26 mouse cellular contexts compared by ENCODE assay signal in the genomic region with DNA sequence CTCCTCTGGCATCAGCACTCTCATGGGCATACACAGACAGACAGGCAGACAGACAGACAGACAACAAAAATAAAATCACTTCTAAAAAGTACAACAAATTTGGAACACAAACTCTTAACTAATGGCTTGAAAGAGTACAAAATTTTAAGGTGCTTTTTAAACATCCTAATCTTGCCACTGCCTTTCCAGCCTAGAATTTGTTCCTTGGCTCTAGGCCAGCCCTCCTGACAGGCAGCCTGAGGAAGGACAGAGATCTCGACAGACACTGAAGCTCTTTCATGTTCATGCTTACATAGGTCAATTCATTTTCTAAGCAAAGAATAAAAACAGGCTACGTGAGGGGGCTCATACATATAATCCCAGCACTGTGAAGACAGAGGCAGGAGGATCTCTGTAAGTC. TPM values are rescaled to one million over a fixed set of nuclear protein-coding genes. Genes with fewer than 3 reads are reported as not detected.
DNase-seq lines count a peak whose midpoint lies in the region; TF ChIP-seq lines count a peak whose summit lies in the region.
"Had no signal": no experiment of that assay in that cellular context is flagged by ENCODE, and none has a peak within 500 bp of the region (broad histone marks: within the 10 kb centered on the region; RNA-seq: fewer than 3 reads in every experiment).

No protein-coding gene starts in this region.

- WGBS in heart, embryonic 10.5 days, result 64% methylated on average over 2 of the region's 2 CpGs

- H3K4me3 ChIP-seq in heart, embryonic 10.5 days, result no peak overlapping the region
- H3K4me3 ChIP-seq in bone marrow macrophage, adult 2 months (ENCODE audit: insufficient read depth, low read length), result no peak overlapping the region
- H3K4me3 ChIP-seq: embryonic facial prominence, embryonic 12.5 days; forebrain, embryonic 12.5 days; gastrocnemius, adult 2 months; heart, embryonic 12.5 days; hindbrain, embryonic 10.5 days had no signal

- no peaks in the 10 kb centered on the region for H3K27me3 ChIP-seq in heart, embryonic 10.5 days (ENCODE audit: insufficient read depth, poor library complexity, severe bottlenecking)
- H3K27me3 ChIP-seq: embryonic facial prominence, embryonic 12.5 days; forebrain, embryonic 12.5 days; heart, embryonic 12.5 days; Patski had no signal

- DNase-seq in adrenal gland, adult 2 months, result peak; percentile 33
- DNase-seq in adrenal gland, adult 8-10 months, result no peak
- peak; percentile 24 for DNase-seq in heart, embryonic 10.5 days (ENCODE audit: low spot score)
- no peak for DNase-seq in heart, adult 8-10 months (ENCODE audit: low spot score)
- peak; percentile 46 for DNase-seq in adrenal gland, postnatal 10 days
- no peak for DNase-seq in urinary bladder, postnatal 25 days (ENCODE audit: low spot score)
- DNase-seq in ovary, postnatal 14 days (ENCODE audit: low spot score), result no peak
- DNase-seq: cerebellum, adult 8-10 months; cerebellum, postnatal 14 days; gastrocnemius, adult 2 months; gastrocnemius, postnatal 25 days; kidney, adult 2 months had no signal

- no peaks in the 10 kb centered on the region for H3K9me3 ChIP-seq in heart, embryonic 10.5 days
- H3K9me3 ChIP-seq: embryonic facial prominence, embryonic 12.5 days; forebrain, embryonic 12.5 days; heart, embryonic 12.5 days; hindbrain, embryonic 10.5 days had no signal

- no peak overlapping the region for H3K27ac ChIP-seq in heart, embryonic 10.5 days
- H3K27ac ChIP-seq in bone marrow macrophage, adult 2 months (ENCODE audit: insufficient read depth, low read depth, low read length), result peak overlapping the region; percentile 69
- H3K27ac ChIP-seq: embryonic facial prominence, embryonic 12.5 days; forebrain, embryonic 12.5 days; gastrocnemius, adult 2 months; hindbrain, embryonic 10.5 days; hindbrain, embryonic 14.5 days had no signal

- no peak for TF ChIP-seq CTCF in bone marrow macrophage, adult 2 months (IDR thresholded peaks at IDR 0.05; ENCODE audit: low read depth, low read length)

- 0 out of 2 replicates have a peak, but pooled peaks cover 4% of the 10 kb centered on the region for H3K36me3 ChIP-seq in heart, embryonic 10.5 days
- H3K36me3 ChIP-seq: heart, embryonic 12.5 days had no signal

- H3K4me1 ChIP-seq in heart, embryonic 10.5 days, result peaks cover 7% of the 10 kb centered on the region; the same call in 1 of the 2 replicates
- H3K4me1 ChIP-seq in bone marrow macrophage, adult 2 months (ENCODE audit: control insufficient read depth, insufficient read depth, low read length), result peaks cover 37% of the 10 kb centered on the region
- H3K4me1 ChIP-seq: embryonic facial prominence, embryonic 12.5 days; forebrain, embryonic 12.5 days; hindbrain, embryonic 10.5 days had no signal

- no peak for TF ChIP-seq POLR2A in bone marrow macrophage, adult 2 months (IDR thresholded peaks at IDR 0.05; ENCODE audit: borderline replicate concordance, low read depth, low read length)

RNA-seq across cellular contexts. Expression of gene Tcp11l1, which starts 19.4 kb away (rescaled TPM):
- total RNA-seq in adrenal gland, adult 2 months (2021), result 10 to 100 TPM in 1 of 2 experiments, 1 to 10 TPM in 1; 7.8 to 17.1 TPM
- polyA plus RNA-seq in adrenal gland, adult 2 months (2012; rRNA removed), result 9.0 and 11.1 TPM in 2 replicates
- 10 to 100 TPM; 13.2 to 27.1 (median 21.2) TPM for total RNA-seq in adrenal gland, adult 8-10 months (2022)
- 35.0 and 36.4 TPM in 2 replicates for polyA plus RNA-seq in heart, embryonic 10.5 days (2016; fragmentation: Nextera tagmentation; extraction: Ambion mirVana)
- total RNA-seq in heart, adult 8-10 months (2022), result 10 to 100 TPM in 2 of 4 experiments, 1 to 10 TPM in 2; 8.4 to 10.7 (median 9.7) TPM
- 10 to 100 TPM in 1 of 2 experiments, 1 to 10 TPM in 1; 9.4 to 13.0 TPM for total RNA-seq in adrenal gland, postnatal 10 days (2021)
- polyA plus RNA-seq in bone marrow macrophage, adult 2 months (2012; ENCODE audit: insufficient read depth, insufficient read length, missing spikeins), result 21.9 and 22.0 TPM in 2 replicates

RNA-seq across cellular contexts. Expression of gene Pin1rt1, which starts 23.6 kb away (rescaled TPM):
- not detected for total RNA-seq in adrenal gland, adult 2 months (2021)
- not detected in 2 replicates for polyA plus RNA-seq in adrenal gland, adult 2 months (2012; rRNA removed)
- total RNA-seq in adrenal gland, adult 8-10 months (2022), result not detected
- not detected in 2 replicates for polyA plus RNA-seq in heart, embryonic 10.5 days (2016; fragmentation: Nextera tagmentation; extraction: Ambion mirVana)
- not detected for total RNA-seq in heart, adult 8-10 months (2022)
- not detected for total RNA-seq in adrenal gland, postnatal 10 days (2021)
- polyA plus RNA-seq in bone marrow macrophage, adult 2 months (2012; ENCODE audit: insufficient read depth, insufficient read length, missing spikeins), result not detected in 2 replicates
- total RNA-seq: gastrocnemius, adult 2 months; gastrocnemius, postnatal 25 days; granulocyte monocyte progenitor cell, adult 5-6 weeks; heart, postnatal 25 days had no signal
- polyA plus RNA-seq: activated CD4-positive, CD25-positive, alpha-beta regulatory T cell, adult 4 months; C2C12; cortical plate, adult 2 months; forebrain, embryonic 12.5 days; heart, embryonic 12.5 days; heart, embryonic 16.5 days; hindbrain, embryonic 10.5 days; hindbrain, embryonic 14.5 days; intestine, embryonic 16.5 days; kidney, adult 2 months had no signal

RNA-seq across cellular contexts. Expression of gene Depdc7, which starts 50.1 kb away (rescaled TPM):
- total RNA-seq in adrenal gland, adult 2 months (2021), result 1 to 10 TPM; 1.6 to 2.0 TPM
- polyA plus RNA-seq in adrenal gland, adult 2 months (2012; rRNA removed), result 0.21 and 0.59 TPM in 2 replicates
- 1 to 10 TPM; 1.3 to 2.3 (median 1.8) TPM for total RNA-seq in adrenal gland, adult 8-10 months (2022)
- polyA plus RNA-seq in heart, embryonic 10.5 days (2016; fragmentation: Nextera tagmentation; extraction: Ambion mirVana), result 3.8 and 5.5 TPM in 2 replicates
- 1 to 10 TPM in 3 of 4 experiments, under 1 TPM in 1; 0.57 to 1.8 (median 1.2) TPM for total RNA-seq in heart, adult 8-10 months (2022)
- total RNA-seq in adrenal gland, postnatal 10 days (2021), result 1 to 10 TPM; 4.9 TPM
- polyA plus RNA-seq in bone marrow macrophage, adult 2 months (2012; ENCODE audit: insufficient read depth, insufficient read length, missing spikeins), result 13.1 and 14.4 TPM in 2 replicates
- polyA plus RNA-seq: activated CD4-positive, CD25-positive, alpha-beta regulatory T cell, adult 4 months had no signal

Comparison
In these comparisons a context has a peak if more than half of its experiments do, and no peak if none do; other contexts are left out.
1. DNase-seq: peak in adrenal gland, adult 2 months (single experiment), heart, embryonic 10.5 days (single experiment) and adrenal gland, postnatal 10 days (single experiment); none in adrenal gland, adult 8-10 months (single experiment), heart, adult 8-10 months (single experiment), urinary bladder, postnatal 25 days (single experiment) and ovary, postnatal 14 days (single experiment).